Mouse (Mus musculus) lung, postnatal 14 days (tissue): Measurements from ENCODE around the gene Cttnbp2.

Source experiments
- DNase-seq: peaks from one replicate; pipeline ENCODE4 v3.0.0; 2021

The Cttnbp2 gene

GRCm38 (mm10) chr6:18514480-18515352, at the start of gene Cttnbp2:
Gene Cttnbp2, minus strand, starts transcription at chr6:18514843.
- DNase-seq: peak; percentile 68

DNA sequence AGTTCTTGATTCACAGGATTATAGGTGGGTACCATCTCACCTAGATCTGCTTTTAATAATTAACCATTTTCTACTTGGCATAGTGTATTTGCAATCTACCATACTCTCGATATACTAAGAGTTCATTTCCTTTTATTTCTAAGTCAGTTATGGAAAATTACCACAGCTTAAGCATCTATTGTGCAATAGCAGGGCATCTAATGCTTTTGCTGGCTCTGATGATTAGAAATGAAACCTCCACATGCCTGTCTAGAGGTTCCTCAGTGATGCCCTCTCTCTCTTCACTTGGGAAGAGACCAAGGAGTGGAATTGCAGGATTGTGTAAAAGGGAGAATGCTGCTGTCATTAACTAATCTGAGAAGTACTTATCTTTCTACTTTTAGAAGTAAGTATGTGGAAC, 44.4 kb upstream of the Cttnbp2 start:
- DNase-seq: no peak

DNA sequence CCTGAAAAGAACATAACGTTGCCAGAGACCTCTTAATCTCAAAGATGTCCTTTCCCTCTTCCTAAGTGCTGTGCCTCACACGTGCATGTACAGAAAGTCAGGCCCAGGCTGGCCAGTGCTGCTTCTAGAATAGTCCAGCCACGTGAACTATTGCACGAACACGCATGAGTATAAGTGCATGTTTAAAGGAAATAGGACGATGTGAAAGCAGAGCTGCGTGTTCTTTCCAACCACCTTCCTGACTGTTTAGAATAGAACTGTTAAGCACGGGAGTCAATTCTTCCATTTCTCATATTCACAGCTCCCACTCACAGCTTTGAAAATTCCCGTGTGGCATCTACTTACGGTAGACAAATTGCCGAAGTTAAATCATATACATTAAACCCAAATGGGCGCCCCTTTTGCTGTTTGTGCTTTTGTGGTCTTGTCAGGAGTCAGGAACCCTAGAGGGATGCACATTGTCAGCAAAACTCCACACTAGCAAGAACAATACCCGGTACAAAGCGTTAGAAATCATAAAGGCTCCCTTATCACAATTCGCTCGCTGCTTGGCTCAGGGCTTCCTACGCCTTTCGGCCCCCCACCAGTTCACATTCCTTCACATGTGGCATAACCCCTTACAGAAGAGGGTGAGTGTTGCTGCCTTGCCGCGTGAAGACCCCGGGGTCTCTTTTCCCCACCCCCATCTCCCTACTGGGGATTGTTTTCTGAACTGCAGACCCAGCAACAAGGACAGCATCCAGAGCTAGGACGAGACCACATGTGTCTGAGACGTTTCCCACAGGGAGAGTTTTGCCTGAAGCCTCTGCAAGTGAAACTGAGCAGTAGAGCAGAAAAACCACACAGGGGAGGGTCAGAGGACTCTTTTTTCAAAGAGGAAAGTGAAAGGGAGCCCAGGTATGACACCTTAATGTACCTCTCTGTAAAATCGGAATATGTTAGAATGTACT, 33.1 kb upstream of the Cttnbp2 start:
- no peak for DNase-seq

DNA sequence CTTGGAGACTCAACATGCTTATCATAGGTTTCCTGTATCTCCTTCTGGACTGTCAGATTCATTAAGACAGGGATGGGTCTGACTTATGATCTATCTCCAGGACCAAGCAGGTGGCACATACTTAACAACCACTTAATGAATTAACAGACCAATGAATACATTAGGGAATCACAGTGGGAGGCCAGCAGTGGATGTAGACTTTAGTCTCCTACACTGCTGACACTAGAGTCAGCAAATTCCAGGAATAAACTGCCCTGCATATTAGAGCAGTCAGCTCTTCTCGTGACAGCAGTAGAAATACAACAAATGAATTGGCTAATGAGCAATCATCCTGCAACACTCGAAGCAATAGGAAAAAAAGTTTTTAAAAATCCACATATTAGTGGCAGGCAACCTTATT, 29.2 kb upstream of the Cttnbp2 start:
- no peak for DNase-seq

- no peak for DNase-seq
Observed at GRCm38 (mm10) chr6:18540396-18540795, 25.8 kb upstream of the Cttnbp2 start.

DNA sequence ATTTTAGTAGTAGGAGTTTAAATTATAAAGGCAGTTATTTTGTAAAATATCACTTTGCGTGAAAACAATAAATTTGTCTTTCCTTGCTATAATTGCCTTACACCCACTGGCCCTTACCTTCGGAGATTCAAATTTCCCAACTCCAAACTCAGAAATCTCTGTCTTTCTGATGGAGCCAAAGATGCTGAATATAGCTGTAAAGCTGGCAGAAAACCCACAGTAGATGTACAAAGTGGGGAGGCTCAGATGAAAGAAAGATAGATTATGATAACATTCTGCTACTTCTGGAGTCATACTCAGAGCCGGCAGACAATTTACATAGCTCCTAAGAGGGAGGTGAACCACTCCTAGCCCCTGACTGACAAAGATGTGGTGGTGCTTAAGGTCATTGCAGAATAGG, 15.8 kb upstream of the Cttnbp2 start:
- DNase-seq: no peak

DNA sequence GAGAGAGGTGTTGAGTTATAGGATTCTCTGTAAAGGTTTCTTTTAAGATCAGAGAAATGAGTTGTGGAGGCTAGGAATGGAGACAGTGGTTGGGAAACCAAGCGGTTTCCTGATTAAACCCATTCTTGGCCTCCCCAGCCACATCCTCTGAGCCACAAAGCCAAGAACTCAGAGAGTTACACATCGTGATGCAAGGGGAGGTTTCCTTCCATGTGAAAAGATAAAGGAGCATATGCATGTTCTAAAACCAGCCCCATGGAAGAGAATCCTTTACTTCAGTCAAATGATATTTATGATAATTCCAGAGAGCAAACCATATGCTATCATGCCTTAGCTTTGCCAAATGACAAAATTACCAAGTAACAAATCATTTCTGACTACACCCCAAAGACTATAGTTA, 3.0 kb upstream of the Cttnbp2 start:
- DNase-seq: no peak

DNA sequence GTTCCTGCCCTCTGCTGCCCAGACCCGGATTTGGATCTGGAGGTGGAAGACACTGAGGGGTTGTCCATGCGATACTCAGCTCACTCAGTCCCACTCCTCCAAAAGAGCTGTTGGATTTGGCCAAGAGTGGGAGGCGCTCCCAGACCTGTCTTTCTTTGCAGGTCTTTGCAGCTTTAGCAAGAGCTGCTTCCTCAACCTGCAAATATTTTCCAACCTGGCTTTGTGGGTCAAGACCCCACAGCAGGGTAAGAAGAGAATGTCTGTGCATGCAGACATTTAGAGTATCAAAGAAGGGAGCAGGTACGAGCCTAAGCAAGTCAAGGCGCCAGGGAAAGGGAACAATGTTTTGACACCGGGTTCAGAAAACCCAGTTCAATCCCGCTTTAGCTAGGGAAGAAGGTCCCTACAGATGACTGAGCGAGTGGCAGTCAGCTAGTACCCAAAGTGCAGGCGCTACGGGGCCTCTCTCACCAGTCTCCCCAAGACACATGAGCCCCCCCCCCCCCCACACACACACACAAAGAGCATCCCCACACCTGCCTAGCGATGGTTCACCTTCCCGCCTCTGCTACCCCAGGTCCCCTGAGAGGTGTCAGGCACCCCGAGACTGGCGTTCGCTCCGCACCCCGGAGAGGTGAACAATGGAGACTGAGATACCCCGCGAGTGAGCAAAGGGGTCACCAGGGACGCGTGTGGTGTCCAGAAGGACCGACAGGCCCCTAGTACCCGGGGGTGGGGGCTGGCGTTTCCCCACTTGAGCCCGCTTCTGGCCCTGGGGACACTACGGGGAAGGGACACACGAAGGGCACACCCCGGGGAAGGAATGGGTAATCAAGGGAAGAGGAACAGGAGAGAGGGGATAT, 801 bp downstream of the Cttnbp2 start:
- peak; percentile 6 for DNase-seq

- DNase-seq: no peak
Observed at GRCm38 (mm10) chr6:18511886-18512285, 2.8 kb downstream of the Cttnbp2 start.

DNA sequence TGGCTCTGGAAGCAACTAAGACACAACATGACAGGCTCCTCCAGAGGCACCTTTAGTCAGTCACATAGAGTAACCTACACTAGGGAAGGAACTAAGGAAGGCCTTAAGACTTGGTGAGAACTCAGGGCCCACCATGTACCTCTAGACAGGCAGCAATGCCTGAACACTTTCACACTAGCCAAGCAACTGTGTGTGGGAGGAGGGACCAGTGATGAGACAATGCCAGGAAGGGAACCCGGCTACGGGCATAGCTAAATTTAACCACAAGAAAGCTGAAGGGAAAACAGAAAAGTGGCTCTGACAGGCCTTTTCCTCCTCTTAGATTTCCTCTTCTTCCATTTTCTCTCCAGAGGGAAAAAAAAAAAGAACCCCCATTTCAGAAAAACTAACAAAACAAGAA, 6.6 kb downstream of the Cttnbp2 start:
- DNase-seq: peak; percentile 5

GRCm38 (mm10) chr6:18499833-18500232, 14.8 kb downstream of the Cttnbp2 start:
- DNase-seq: no peak

- no peak for DNase-seq
Observed at GRCm38 (mm10) chr6:18492977-18493376, 21.7 kb downstream of the Cttnbp2 start.

- no peak for DNase-seq
Observed at GRCm38 (mm10) chr6:18492248-18492901, 22.3 kb downstream of the Cttnbp2 start.

- DNase-seq: no peak
Observed at GRCm38 (mm10) chr6:18485087-18485486, 29.6 kb downstream of the Cttnbp2 start.

GRCm38 (mm10) chr6:18484061-18484460, 30.6 kb downstream of the Cttnbp2 start:
- no peak for DNase-seq

- no peak for DNase-seq
Observed at GRCm38 (mm10) chr6:18482546-18482945, 32.1 kb downstream of the Cttnbp2 start.

- DNase-seq: no peak
Observed at GRCm38 (mm10) chr6:18481781-18482180, 32.9 kb downstream of the Cttnbp2 start.

GRCm38 (mm10) chr6:18477313-18477930, 37.2 kb downstream of the Cttnbp2 start:
- DNase-seq: no peak

GRCm38 (mm10) chr6:18474983-18475382, 39.7 kb downstream of the Cttnbp2 start:
- DNase-seq: no peak

DNA sequence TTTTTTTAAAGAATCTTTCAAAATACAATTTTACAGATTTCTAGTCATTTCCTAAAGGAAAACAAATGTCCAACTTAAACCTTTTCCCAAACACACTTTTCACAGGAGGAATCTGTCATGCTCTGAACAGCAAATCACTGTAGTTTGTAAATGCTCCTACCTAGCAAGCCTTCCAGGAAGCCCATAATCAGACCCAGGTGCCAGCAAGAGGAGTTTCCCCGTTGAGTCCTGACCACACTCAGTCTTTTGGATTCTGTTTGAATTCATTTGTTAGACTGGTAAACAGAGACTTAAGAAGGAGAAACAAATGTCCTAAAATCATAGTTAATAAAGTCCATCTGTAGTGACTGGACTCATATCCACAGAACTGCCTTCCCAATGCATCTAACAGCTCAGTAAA, 40.1 kb downstream of the Cttnbp2 start:
- no peak for DNase-seq

- DNase-seq: no peak
Observed at GRCm38 (mm10) chr6:18469206-18469605, 45.4 kb downstream of the Cttnbp2 start.

- no peak for DNase-seq
Observed at GRCm38 (mm10) chr6:18467777-18468176, 46.9 kb downstream of the Cttnbp2 start.
